ENCODE assay signal across 11 mouse cellular contexts in the genomic region with DNA sequence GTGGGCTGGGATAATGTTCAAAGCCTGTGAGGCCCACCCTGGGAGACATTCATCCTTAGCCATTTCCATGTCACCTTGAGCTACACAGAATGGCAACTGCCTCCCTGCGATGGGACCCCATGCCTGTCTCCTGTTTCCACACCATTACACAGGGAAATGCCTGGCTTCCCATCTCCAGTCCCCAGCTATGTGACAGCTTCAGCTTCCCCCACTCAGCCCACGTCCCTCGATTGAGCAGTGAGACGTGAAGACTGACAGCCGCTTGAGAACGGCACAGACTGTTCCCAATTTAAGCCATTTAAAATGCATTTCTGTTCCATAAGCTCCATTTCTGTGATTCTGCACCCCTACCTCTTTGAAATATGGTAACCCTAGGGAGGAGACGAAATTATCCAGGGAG.
DNase-seq lines count a peak whose midpoint lies in the region; ATAC-seq and TF ChIP-seq lines count a peak whose summit lies in the region.
"Had no signal": no experiment of that assay in that cellular context is flagged by ENCODE, and none has a peak within 500 bp of the region (broad histone marks: within the 10 kb centered on the region; RNA-seq: fewer than 3 reads in every experiment).

No protein-coding gene starts in this region.

- ATAC-seq in forebrain, embryonic 15.5 days (replicated peaks), result peak; percentile 63
- 0 out of 2 replicates have a peak, but pooled peaks have one; percentile 12 for ATAC-seq in hindbrain, embryonic 15.5 days (ENCODE audit: low FRiP score, low read depth)
- ATAC-seq in intestine, embryonic 16.5 days, result no peak

- no peak overlapping the region for H3K4me3 ChIP-seq in forebrain, embryonic 15.5 days
- H3K4me3 ChIP-seq in hindbrain, embryonic 15.5 days, result no peak overlapping the region
- H3K4me3 ChIP-seq in intestine, embryonic 16.5 days (ENCODE audit: low read length), result no peak overlapping the region
- no peak overlapping the region for H3K4me3 ChIP-seq in thymus, adult 2 months (ENCODE audit: control insufficient read depth, insufficient read depth, low read length)

- intact Hi-C loops in left cerebral cortex, postnatal 36 days (cut with DNase I), result no loop called here

- H3K27me3 ChIP-seq in forebrain, embryonic 15.5 days, result no peaks in the 10 kb centered on the region
- H3K27me3 ChIP-seq in hindbrain, embryonic 15.5 days, result no peaks in the 10 kb centered on the region
- no peaks in the 10 kb centered on the region for H3K27me3 ChIP-seq in intestine, embryonic 16.5 days (replicated peaks; ENCODE audit: control insufficient read depth, insufficient read depth, low read length)
- H3K27me3 ChIP-seq in thymus, adult 2 months (ENCODE audit: control insufficient read depth, insufficient read depth, low read length), result no peaks in the 10 kb centered on the region

- no peak overlapping the region for H3K9ac ChIP-seq in forebrain, embryonic 15.5 days (replicated peaks)
- H3K9ac ChIP-seq in hindbrain, embryonic 15.5 days, result no peak overlapping the region
- H3K9ac ChIP-seq in intestine, embryonic 16.5 days (ENCODE audit: low read depth, low read length), result no peak overlapping the region

- no peak for TF ChIP-seq POLR2A in thymus, adult 2 months (IDR thresholded peaks at IDR 0.05; ENCODE audit: control insufficient read depth, extremely low read depth, insufficient read depth, low read length, poor library complexity)

- TF ChIP-seq CTCF in thymus, adult 2 months (IDR thresholded peaks at IDR 0.05; ENCODE audit: borderline replicate concordance, control insufficient read depth, extremely low read depth, insufficient read depth, low read length, poor library complexity), result no peak

- no peaks in the 10 kb centered on the region for H3K36me3 ChIP-seq in forebrain, embryonic 15.5 days
- no peaks in the 10 kb centered on the region for H3K36me3 ChIP-seq in hindbrain, embryonic 15.5 days
- no peaks in the 10 kb centered on the region for H3K36me3 ChIP-seq in intestine, embryonic 16.5 days (ENCODE audit: control insufficient read depth, insufficient read depth, low read length)
- H3K36me3 ChIP-seq in thymus, adult 2 months (ENCODE audit: control insufficient read depth, insufficient read depth, low read length), result no peaks in the 10 kb centered on the region

- H3K4me2 ChIP-seq in forebrain, embryonic 15.5 days (replicated peaks), result no peak overlapping the region
- no peak overlapping the region for H3K4me2 ChIP-seq in hindbrain, embryonic 15.5 days
- H3K4me2 ChIP-seq in intestine, embryonic 16.5 days (ENCODE audit: low read depth, low read length), result no peak overlapping the region

- no peak overlapping the region for H3K27ac ChIP-seq in forebrain, embryonic 15.5 days (replicated peaks)
- H3K27ac ChIP-seq in hindbrain, embryonic 15.5 days (replicated peaks), result no peak overlapping the region
- H3K27ac ChIP-seq in intestine, embryonic 16.5 days (ENCODE audit: low read length), result no peak overlapping the region
- no peak overlapping the region for H3K27ac ChIP-seq in thymus, adult 2 months (ENCODE audit: control insufficient read depth, insufficient read depth, low read length)

- H3K9me3 ChIP-seq in forebrain, embryonic 15.5 days, result no peaks in the 10 kb centered on the region
- no peaks in the 10 kb centered on the region for H3K9me3 ChIP-seq in hindbrain, embryonic 15.5 days
- no peaks in the 10 kb centered on the region for H3K9me3 ChIP-seq in intestine, embryonic 16.5 days (ENCODE audit: control insufficient read depth, low read length)

- no peaks in the 10 kb centered on the region for H3K4me1 ChIP-seq in forebrain, embryonic 15.5 days
- H3K4me1 ChIP-seq in hindbrain, embryonic 15.5 days (replicated peaks), result no peaks in the 10 kb centered on the region
- H3K4me1 ChIP-seq in intestine, embryonic 16.5 days (ENCODE audit: control insufficient read depth, insufficient read depth, low read length), result no peaks in the 10 kb centered on the region
- H3K4me1 ChIP-seq in thymus, adult 2 months (replicated peaks; ENCODE audit: control insufficient read depth, insufficient read depth, low read length), result no peaks in the 10 kb centered on the region

- DNase-seq in kidney, postnatal 14 days, result peak; percentile 4
- no peak for DNase-seq in kidney, adult 8-10 months
- peak; percentile 17 to 21 for DNase-seq in left cerebral cortex, postnatal 36 days (ENCODE audit: low spot score in 2 of 2)
- DNase-seq in urinary bladder, postnatal 36 days (ENCODE audit: low spot score in 2 of 2), result no peak
- no peak for DNase-seq in thymus, adult 2 months
- DNase-seq: gastrocnemius, postnatal 36 days; heart, postnatal 14 days; thymus, adult 18-20 months had no signal

- WGBS in forebrain, embryonic 15.5 days, result 50% methylated on average over 7 of the region's 7 CpGs
- 49% methylated on average over 7 of the region's 7 CpGs for WGBS in hindbrain, embryonic 15.5 days
- 76% methylated on average over 7 of the region's 7 CpGs for WGBS in intestine, embryonic 16.5 days
- WGBS in thymus, adult 2 months, result 86% methylated on average over 7 of the region's 7 CpGs

Comparison
In these comparisons a context has a peak if more than half of its experiments do, and no peak if none do; other contexts are left out.
1. DNase-seq: peak in kidney, postnatal 14 days (single experiment) and left cerebral cortex, postnatal 36 days (2 of 2); none in kidney, adult 8-10 months (0 of 2), urinary bladder, postnatal 36 days (0 of 2) and thymus, adult 2 months (single experiment).